Mouse (Mus musculus) embryo, embryonic 11.5 days (tissue): Measurements from ENCODE around the gene Cpsf3.

Experiments
- DNase-seq: peaks from one replicate; pipeline ENCODE4 v3.0.0-alpha.2; 2012; ENCODE audit warnings: low read depth, low spot score

Gene Cpsf3

DNA sequence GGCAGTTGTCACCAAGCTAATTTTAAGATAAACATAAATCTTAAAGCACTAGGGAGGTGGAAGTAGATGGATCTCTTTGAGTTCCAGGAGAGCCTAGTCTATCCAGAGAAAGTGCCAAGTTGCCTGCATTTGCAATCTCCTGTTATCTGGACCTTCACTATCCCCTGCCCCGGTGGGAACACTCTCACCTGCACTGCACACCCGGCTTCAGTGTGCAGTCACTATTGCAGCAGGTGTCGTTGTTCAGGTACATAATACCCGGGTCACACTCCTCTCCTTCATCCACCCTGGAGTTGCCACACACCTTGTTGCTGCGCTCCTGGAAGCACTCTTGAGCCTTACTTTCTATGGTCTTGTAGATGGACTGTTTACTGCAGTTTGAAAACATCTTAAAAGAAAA is 48.6 kb downstream of the Cpsf3 start:
- DNase-seq = no peak

DNA sequence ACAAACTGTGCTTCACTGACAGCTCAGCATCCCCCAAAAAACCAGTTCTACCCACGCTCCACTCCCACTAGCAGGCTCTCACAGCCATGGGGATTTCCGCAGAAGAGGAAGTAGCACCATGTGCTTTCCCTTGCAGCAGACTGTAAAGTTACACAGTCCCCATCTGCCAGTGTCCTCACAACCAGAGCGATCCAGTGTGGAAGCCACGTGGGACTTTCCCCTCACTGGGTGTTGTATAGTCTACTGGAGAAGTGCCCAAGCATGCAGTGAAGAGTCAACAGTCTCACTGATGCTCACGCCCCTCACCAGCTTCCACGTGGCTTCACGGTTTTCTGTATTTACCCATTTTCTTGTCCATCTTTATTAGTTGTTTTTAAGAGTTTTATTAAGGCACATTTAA is 50.7 kb downstream of the Cpsf3 start:
- no peak for DNase-seq

DNA sequence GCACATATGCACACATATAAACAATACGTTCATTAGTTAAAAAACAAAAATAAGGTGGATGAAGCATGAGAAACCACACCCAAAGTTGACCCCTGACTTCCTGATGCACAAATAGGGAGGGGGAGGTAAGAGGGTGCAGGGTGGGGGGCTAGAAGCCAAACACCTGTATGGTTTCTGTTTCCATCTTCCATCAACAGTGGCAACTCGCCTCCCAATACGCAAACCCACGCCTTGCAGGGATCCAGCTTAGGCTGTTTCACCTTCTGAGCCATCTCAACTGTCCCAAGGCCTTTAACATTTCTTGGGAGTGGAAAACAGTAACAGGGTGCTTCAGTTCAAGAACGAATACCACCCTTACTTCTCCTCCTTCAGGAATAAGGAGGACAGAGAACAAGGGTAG is 52.0 kb downstream of the Cpsf3 start:
- no peak for DNase-seq

DNA sequence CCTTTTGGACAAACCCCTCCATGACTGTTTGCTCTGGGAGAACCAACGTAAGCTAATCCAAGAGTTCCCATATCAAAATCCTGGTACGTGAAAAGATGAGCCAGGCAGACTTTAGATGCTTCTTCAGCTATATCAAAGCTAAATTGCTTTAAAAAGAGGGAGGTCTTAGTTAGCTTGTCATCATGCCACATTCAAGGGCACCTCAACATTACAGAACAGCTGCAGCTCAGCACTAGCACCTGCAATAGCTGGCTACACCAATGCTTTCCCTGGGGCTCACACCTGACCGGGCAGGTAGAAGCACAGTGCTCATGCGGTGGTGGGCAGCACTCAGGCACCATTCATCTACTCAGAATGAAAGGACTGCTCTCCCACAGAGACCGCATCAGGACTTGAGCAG is 55.5 kb downstream of the Cpsf3 start:
- DNase-seq = no peak

DNA sequence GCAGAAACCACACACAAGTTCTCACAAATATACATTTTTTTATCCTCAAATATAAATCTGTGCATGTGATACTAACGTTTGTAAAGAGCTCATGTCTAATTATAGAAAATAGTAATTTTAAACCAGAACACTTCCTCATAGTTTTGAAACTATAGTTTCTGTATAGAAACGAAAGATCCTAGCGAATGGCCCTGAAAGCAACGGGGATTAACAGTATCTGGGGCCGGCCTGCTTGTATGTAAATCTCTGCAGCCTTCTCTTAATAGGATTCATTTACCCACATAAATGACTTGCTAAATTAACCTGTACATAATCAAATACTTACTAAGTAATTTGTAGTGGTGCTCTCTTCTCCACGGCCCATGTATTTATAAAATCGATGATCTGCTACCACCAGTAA is 61.8 kb downstream of the Cpsf3 start:
- no peak for DNase-seq

DNA sequence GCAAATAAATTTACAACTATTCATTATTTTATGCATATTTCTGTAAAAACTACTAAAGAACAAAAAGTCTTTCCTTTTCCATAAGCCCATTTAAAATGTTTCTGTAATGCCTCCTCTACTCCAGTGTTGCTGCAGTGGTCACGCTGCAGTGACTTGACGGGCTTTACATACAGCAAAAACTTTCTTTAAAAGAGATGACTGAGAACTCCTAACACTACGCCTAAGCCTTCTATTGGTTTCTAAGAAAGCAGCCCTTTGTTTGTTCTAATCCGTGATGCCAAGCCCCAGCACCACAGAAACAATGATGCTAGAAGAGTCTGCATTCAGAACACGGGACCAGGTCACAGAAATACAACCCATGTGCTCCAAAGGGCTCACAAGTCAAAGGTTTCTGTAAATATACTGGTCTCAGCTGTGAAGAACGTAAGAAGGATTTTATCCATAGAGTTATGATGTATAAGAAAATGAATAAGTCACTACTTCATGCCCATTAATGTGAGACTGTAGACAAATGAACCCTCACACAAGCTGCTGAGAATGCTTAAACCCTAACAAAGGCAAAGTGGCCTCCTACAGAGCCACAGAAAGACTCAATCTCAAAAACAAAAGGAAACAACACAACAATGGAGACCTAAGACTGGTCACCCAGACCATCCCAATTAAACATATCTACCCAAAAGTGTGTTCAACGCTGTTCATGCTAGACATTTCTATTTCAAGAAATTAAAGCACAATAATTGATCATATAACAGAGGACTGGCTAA is 65.1 kb downstream of the Cpsf3 start:
- no peak for DNase-seq

DNA sequence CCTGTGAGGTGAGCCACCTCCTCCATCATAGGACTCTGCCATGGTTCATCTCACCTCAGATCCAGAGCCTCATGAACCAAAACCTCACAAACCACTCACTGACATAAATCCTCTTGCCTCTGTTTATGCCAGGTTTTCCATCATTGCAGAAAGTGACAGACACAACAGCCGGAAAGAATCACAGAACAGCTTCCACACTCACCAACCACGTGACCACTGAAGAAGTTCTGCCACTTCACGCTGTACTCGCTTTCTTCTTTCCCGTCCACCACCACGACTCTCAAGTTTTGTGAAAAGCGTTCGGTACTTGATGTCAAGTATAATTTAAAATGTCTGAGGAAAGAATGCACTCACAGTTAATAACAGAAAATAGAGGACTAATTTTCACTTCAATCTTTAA is 68.5 kb downstream of the Cpsf3 start:
- DNase-seq = no peak

DNA sequence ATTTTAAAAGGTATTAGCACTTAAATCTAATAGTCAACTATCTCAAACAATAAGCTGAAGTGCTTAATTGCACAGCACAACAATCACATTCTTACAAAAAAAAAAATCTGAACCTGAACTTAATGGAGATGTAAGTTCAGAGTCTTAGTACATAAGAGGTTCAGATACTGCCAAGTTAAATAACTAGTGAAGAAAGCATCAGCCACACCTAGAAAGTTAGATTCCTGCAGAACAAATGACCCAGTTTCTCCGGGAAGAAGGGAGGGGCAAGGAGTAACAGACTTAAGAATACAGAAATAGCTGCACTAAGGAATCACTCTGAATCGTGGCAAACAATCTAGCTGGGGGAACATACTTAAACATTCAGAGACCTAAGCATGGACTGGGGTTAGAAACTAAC is 77.5 kb downstream of the Cpsf3 start:
- DNase-seq = no peak

DNA sequence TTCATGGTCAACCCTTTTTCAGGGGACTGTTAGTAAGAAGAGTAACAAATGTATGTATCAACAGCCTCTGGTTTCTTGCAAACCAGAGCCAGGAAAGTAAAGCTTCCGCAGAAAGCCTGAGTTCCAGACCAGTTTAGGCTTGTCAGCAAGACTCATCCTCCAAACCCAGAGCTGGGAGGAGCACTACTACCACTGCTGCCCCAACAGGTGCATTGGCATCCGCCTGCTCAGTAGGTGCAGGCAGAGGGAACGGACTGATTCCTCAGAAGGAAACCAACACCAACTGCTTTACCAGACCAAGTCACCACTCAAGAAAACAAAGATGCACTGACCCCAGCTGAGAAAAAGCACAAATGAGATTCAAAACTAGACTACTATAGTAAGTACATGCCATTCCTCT is 78.0 kb downstream of the Cpsf3 start:
- DNase-seq = no peak
